Mouse (Mus musculus) cerebral cortex, adult 2 months (tissue): ENCODE measurements around the gene Gm5129.

Experiments used
- WGBS: fragments of 180-500 bp; shearing (Covaris S2); methylation state at CpG from one replicate; pipeline ENCODE4 v1.1.7; 2018; 5-methylcytosine and 5-hydroxymethylcytosine counted together

The Gm5129 gene

GRCm38 (mm10) chr5:29735557-29736061, at the start of gene Gm5129, which contains the start of gene Dnajb6:
Gene Gm5129 (minus strand): TSS chr5:29735936.
Gene Dnajb6 (plus strand): TSS chr5:29735688.
- under 1% methylated on average over 42 of the region's 46 CpGs for WGBS

- 94% methylated on average over 11 of the region's 13 CpGs for WGBS
Observed at GRCm38 (mm10) chr5:29784906-29785305, 49.2 kb upstream of the Gm5129 start.

GRCm38 (mm10) chr5:29782261-29782660, 46.5 kb upstream of the Gm5129 start:
- 92% methylated on average over 3 of the region's 3 CpGs for WGBS

GRCm38 (mm10) chr5:29779733-29780132, 44.0 kb upstream of the Gm5129 start:
- WGBS = 93% methylated on average over 9 of the region's 9 CpGs

- 54% methylated on average over 6 of the region's 6 CpGs for WGBS
Observed at GRCm38 (mm10) chr5:29778029-29778428, 42.3 kb upstream of the Gm5129 start.

GRCm38 (mm10) chr5:29775437-29775836, 39.7 kb upstream of the Gm5129 start:
- 47% methylated on average over 5 of the region's 5 CpGs for WGBS

GRCm38 (mm10) chr5:29773460-29774150, 37.9 kb upstream of the Gm5129 start:
- 49% methylated on average over 13 of the region's 13 CpGs for WGBS

- WGBS = 33% methylated on average over 4 of the region's 4 CpGs
Observed at GRCm38 (mm10) chr5:29772651-29773330, 37.1 kb upstream of the Gm5129 start.

- WGBS = 69% methylated on average over 2 of the region's 2 CpGs
Observed at GRCm38 (mm10) chr5:29772038-29772437, 36.3 kb upstream of the Gm5129 start.

- 50% methylated on average over 1 of the region's 1 CpGs for WGBS
Observed at GRCm38 (mm10) chr5:29770935-29771334, 35.2 kb upstream of the Gm5129 start.

- WGBS = 73% methylated on average over 5 of the region's 5 CpGs
Observed at GRCm38 (mm10) chr5:29759318-29759717, 23.6 kb upstream of the Gm5129 start.

- WGBS = 90% methylated on average over 2 of the region's 2 CpGs
Observed at GRCm38 (mm10) chr5:29747661-29748060, 11.9 kb upstream of the Gm5129 start.

GRCm38 (mm10) chr5:29741093-29741492, 5.4 kb upstream of the Gm5129 start:
- WGBS = 54% methylated on average over 4 of the region's 4 CpGs

- 34% methylated on average over 1 of the region's 1 CpGs for WGBS
Observed at GRCm38 (mm10) chr5:29740651-29741050, 4.9 kb upstream of the Gm5129 start.

- WGBS = 74% methylated on average over 4 of the region's 4 CpGs
Observed at GRCm38 (mm10) chr5:29738076-29738475, 2.3 kb upstream of the Gm5129 start.

- 86% methylated on average over 5 of the region's 5 CpGs for WGBS
Observed at GRCm38 (mm10) chr5:29737471-29737870, 1.7 kb upstream of the Gm5129 start.

GRCm38 (mm10) chr5:29736942-29737341, 1.2 kb upstream of the Gm5129 start:
- 57% methylated on average over 9 of the region's 9 CpGs for WGBS

GRCm38 (mm10) chr5:29736073-29736900, 551 bp upstream of the Gm5129 start:
- WGBS = 1% methylated on average over 48 of the region's 48 CpGs

- 50% methylated on average over 6 of the region's 6 CpGs for WGBS
Observed at GRCm38 (mm10) chr5:29734831-29735510, 765 bp downstream of the Gm5129 start.

- WGBS = 78% methylated on average over 5 of the region's 5 CpGs
Observed at GRCm38 (mm10) chr5:29726070-29726469, 9.7 kb downstream of the Gm5129 start.

GRCm38 (mm10) chr5:29725369-29725768, 10.4 kb downstream of the Gm5129 start:
- 82% methylated on average over 2 of the region's 2 CpGs for WGBS

- 24% methylated on average over 1 of the region's 1 CpGs for WGBS
Observed at GRCm38 (mm10) chr5:29721159-29721558, 14.6 kb downstream of the Gm5129 start.
